21 mouse cellular contexts compared by ENCODE assay signal in genomic region chr4:55894116-55894885, GRCm38 (mm10).
DNase-seq lines count a peak whose midpoint lies in the region; ATAC-seq and TF ChIP-seq lines count a peak whose summit lies in the region.
"Had no signal": no experiment of that assay in that cellular context is flagged by ENCODE, and none has a peak within 500 bp of the region (broad histone marks: within the 10 kb centered on the region; RNA-seq: fewer than 3 reads in every experiment).

No protein-coding gene starts in this region.

- H3K27ac ChIP-seq in lung, embryonic 14.5 days (ENCODE audit: low read depth) = no peak overlapping the region
- H3K27ac ChIP-seq: hindbrain, embryonic 13.5 days; intestine, embryonic 15.5 days; limb, embryonic 13.5 days; neural tube, embryonic 15.5 days had no signal

- no peak for TF ChIP-seq CTCF in lung, embryonic 14.5 days (IDR thresholded peaks at IDR 0.05; ENCODE audit: low read depth)

- H3K9ac ChIP-seq in lung, embryonic 14.5 days = no peak overlapping the region
- H3K9ac ChIP-seq: hindbrain, embryonic 13.5 days; intestine, embryonic 15.5 days; limb, embryonic 13.5 days; liver, postnatal 0 days; neural tube, embryonic 15.5 days had no signal

- H3K9me3 ChIP-seq in lung, embryonic 14.5 days (ENCODE audit: low read depth, low read length) = no peaks in the 10 kb centered on the region
- H3K9me3 ChIP-seq: hindbrain, embryonic 13.5 days; intestine, embryonic 15.5 days; limb, embryonic 13.5 days; neural tube, embryonic 15.5 days had no signal

- H3K4me1 ChIP-seq in lung, embryonic 14.5 days (ENCODE audit: insufficient read depth) = no peaks in the 10 kb centered on the region
- H3K4me1 ChIP-seq: hindbrain, embryonic 13.5 days; intestine, embryonic 15.5 days; neural tube, embryonic 15.5 days had no signal

- H3K4me2 ChIP-seq in lung, embryonic 14.5 days = no peak overlapping the region
- H3K4me2 ChIP-seq: hindbrain, embryonic 13.5 days; intestine, embryonic 15.5 days; limb, embryonic 13.5 days; neural tube, embryonic 15.5 days had no signal

- WGBS in lung, embryonic 14.5 days = 52% methylated on average over 12 of the region's 12 CpGs

- no peak overlapping the region for H3K4me3 ChIP-seq in lung, embryonic 14.5 days (ENCODE audit: low read depth, low read length)
- H3K4me3 ChIP-seq: hindbrain, embryonic 13.5 days; intestine, embryonic 15.5 days; limb, embryonic 13.5 days; myocyte; neural tube, embryonic 15.5 days had no signal

- peak; percentile 43 for DNase-seq in adrenal gland, postnatal 14 days
- no peak for DNase-seq in adrenal gland, adult 18-20 months (ENCODE audit: low spot score in 2 of 2)
- peak; percentile 15 for DNase-seq in lung, embryonic 14.5 days
- no peak for DNase-seq in lung, postnatal 14 days
- peak; percentile 8 for DNase-seq in mesoderm, embryonic 11.5 days (ENCODE audit: low read depth, low spot score)
- no peak for DNase-seq in thymus, postnatal 25 days
- DNase-seq in left cerebral cortex, postnatal 25 days (ENCODE audit: low spot score in 2 of 2) = no peak
- DNase-seq: cerebellum, postnatal 14 days; embryo, embryonic 11 days; kidney, postnatal 10 days; liver, postnatal 0 days; lung, postnatal 36 days; midbrain, embryonic 14.5 days; right cerebral cortex, postnatal 25 days; thymus, adult 2 months had no signal

- no peaks in the 10 kb centered on the region for H3K27me3 ChIP-seq in lung, embryonic 14.5 days (ENCODE audit: insufficient read depth, low read length)
- H3K27me3 ChIP-seq: hindbrain, embryonic 13.5 days; intestine, embryonic 15.5 days; limb, embryonic 13.5 days; neural tube, embryonic 15.5 days had no signal

- intact Hi-C loops in left cerebral cortex, postnatal 25 days (cut with DNase I) = no loop called here

- no peaks in the 10 kb centered on the region for H3K36me3 ChIP-seq in lung, embryonic 14.5 days (ENCODE audit: insufficient read depth)
- H3K36me3 ChIP-seq: hindbrain, embryonic 13.5 days; intestine, embryonic 15.5 days; limb, embryonic 13.5 days; neural tube, embryonic 15.5 days had no signal

- ATAC-seq in lung, embryonic 14.5 days (ENCODE audit: insufficient read depth) = no peak
- ATAC-seq: forebrain, embryonic 16.5 days; intestine, embryonic 15.5 days; liver, postnatal 0 days had no signal

Comparison
In these comparisons a context has a peak if more than half of its experiments do, and no peak if none do; other contexts are left out.
1. DNase-seq: peak in adrenal gland, postnatal 14 days (single experiment), lung, embryonic 14.5 days (single experiment) and mesoderm, embryonic 11.5 days (single experiment); none in adrenal gland, adult 18-20 months (0 of 2), lung, postnatal 14 days (single experiment), thymus, postnatal 25 days (single experiment) and left cerebral cortex, postnatal 25 days (0 of 2).